Mouse (Mus musculus): ENCODE data around the gene Chd2. TPM values are rescaled to one million over a fixed set of nuclear protein-coding genes. Genes with fewer than 3 reads are reported as not detected.
"Not testable (repeated sequence)": the region's sequence is repeated elsewhere in the genome, so short reads cannot be mapped to it uniquely, and the experiment has no call there.

Gene Chd2
- polyA plus RNA-seq, 1 experiment from 2014 or later: 58.9 TPM

DNA sequence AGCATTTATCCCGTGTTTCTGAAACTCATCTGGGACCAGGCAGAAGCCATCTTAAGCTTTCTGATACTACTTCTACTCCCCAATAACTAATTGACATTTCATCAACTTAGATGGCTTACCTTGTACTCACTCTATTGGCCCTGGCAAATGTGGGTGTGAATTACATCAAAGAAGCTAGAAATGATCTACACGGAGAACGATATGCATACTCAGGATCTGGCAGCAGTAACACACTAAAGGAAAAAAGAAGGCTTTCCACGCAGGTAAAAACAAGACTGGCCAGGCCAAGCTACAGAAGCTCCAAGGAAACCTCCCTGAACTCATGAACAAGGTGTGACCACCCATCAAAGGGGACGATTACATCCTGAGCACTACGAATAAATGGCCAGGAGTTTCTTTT lies 12.4 kb downstream of the Chd2 start:
- no peak overlapping the region for H3K4me3 ChIP-seq (ENCODE audit: low read length)
- no peak for ATAC-seq (ENCODE audit: low read depth)
- H3K36me3 ChIP-seq (ENCODE audit: control insufficient read depth, insufficient read depth, low read length): peaks cover 15% of the 10 kb centered on the region; the same call in 1 of the 2 replicates
- no peak overlapping the region for H3K9ac ChIP-seq (ENCODE audit: low read length)
- H3K27me3 ChIP-seq (ENCODE audit: control insufficient read depth, insufficient read depth, low read depth, low read length): no peaks in the 10 kb centered on the region
- H3K4me2 ChIP-seq (ENCODE audit: low read depth, low read length): no peak overlapping the region
- H3K9me3 ChIP-seq (ENCODE audit: control insufficient read depth, low read length): no peaks in the 10 kb centered on the region
- 82% methylated on average over 6 of the region's 6 CpGs for WGBS
- H3K4me1 ChIP-seq (replicated peaks; ENCODE audit: control insufficient read depth, insufficient read depth, low read length): peaks cover 45% of the 10 kb centered on the region
- peak overlapping the region; percentile 46; the same call in 1 of the 2 replicates for H3K27ac ChIP-seq (ENCODE audit: low read length)

DNA sequence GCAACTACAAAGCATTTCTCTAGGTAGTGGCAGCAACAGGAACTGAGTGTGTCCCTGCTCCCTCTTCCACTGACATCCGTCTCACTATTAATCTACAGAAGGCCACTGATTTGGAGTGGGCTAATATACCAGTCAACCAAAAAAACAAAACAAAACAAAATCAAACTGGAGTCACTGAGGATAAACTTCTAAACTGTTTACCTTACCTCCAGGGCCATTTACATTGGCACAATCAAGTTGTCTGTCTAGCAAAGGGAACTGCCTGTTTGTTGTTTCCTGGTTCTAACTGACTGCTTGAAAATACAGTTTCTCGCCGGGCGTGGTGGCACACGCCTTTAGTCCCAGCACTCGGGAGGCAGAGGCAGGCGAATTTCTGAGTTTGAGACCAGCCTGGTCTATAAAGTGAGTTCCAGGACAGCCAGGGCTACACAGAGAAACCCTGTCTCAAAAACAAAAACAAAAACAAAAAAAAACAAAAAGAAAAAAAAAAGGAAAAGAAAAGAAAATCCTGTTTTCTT lies 13.2 kb downstream of the Chd2 start:
- Histone ChIP-seq H3K36me3 (ENCODE audit: control insufficient read depth, insufficient read depth, low read length) (peaks cover 15% of the 10 kb centered on the region; the same call in 1 of the 2 replicates), H3K4me1 (replicated peaks; ENCODE audit: control insufficient read depth, insufficient read depth, low read length) (peaks cover 40% of the 10 kb centered on the region)
- H3K27me3 ChIP-seq (ENCODE audit: control insufficient read depth, insufficient read depth, low read depth, low read length); ATAC-seq (ENCODE audit: low read depth); H3K27ac ChIP-seq (ENCODE audit: low read length); H3K4me3 ChIP-seq (ENCODE audit: low read length); H3K9ac ChIP-seq (ENCODE audit: low read length); H3K9me3 ChIP-seq (ENCODE audit: control insufficient read depth, low read length); H3K4me2 ChIP-seq (ENCODE audit: low read depth, low read length): not testable (repeated sequence)
- WGBS: 80% methylated on average over 7 of the region's 7 CpGs

GRCm38 (mm10) chr7:73527225-73527624 lies 14.4 kb downstream of the Chd2 start:
- Histone ChIP-seq H3K9ac (ENCODE audit: low read length) (no peak overlapping the region), H3K9me3 (ENCODE audit: control insufficient read depth, low read length) (no peaks in the 10 kb centered on the region), H3K4me2 (ENCODE audit: low read depth, low read length) (no peak overlapping the region), H3K27ac (ENCODE audit: low read length) (no peak overlapping the region), H3K4me1 (replicated peaks; ENCODE audit: control insufficient read depth, insufficient read depth, low read length) (peaks cover 32% of the 10 kb centered on the region), H3K4me3 (ENCODE audit: low read length) (no peak overlapping the region), H3K36me3 (ENCODE audit: control insufficient read depth, insufficient read depth, low read length) (peaks cover 15% of the 10 kb centered on the region; the same call in 1 of the 2 replicates), H3K27me3 (ENCODE audit: control insufficient read depth, insufficient read depth, low read depth, low read length) (no peaks in the 10 kb centered on the region)
- 69% methylated on average over 4 of the region's 4 CpGs for WGBS
- no peak for ATAC-seq (ENCODE audit: low read depth)

GRCm38 (mm10) chr7:73524454-73524952 lies 17.1 kb downstream of the Chd2 start:
- Histone ChIP-seq H3K9ac (ENCODE audit: low read length) (peak overlapping the region; percentile 43; the same call in 1 of the 2 replicates), H3K4me1 (replicated peaks; ENCODE audit: control insufficient read depth, insufficient read depth, low read length) (peaks cover 9% of the 10 kb centered on the region), H3K9me3 (ENCODE audit: control insufficient read depth, low read length) (no peaks in the 10 kb centered on the region), H3K4me3 (ENCODE audit: low read length) (no peak overlapping the region), H3K27me3 (ENCODE audit: control insufficient read depth, insufficient read depth, low read depth, low read length) (no peaks in the 10 kb centered on the region), H3K36me3 (ENCODE audit: control insufficient read depth, insufficient read depth, low read length) (peaks cover 15% of the 10 kb centered on the region), H3K4me2 (ENCODE audit: low read depth, low read length) (peak overlapping the region; percentile 5; the same call in 1 of the 2 replicates), H3K27ac (ENCODE audit: low read length) (peak overlapping the region; percentile 94)
- 18% methylated on average over 9 of the region's 9 CpGs for WGBS
- ATAC-seq (ENCODE audit: low read depth): peak; percentile 88

DNA sequence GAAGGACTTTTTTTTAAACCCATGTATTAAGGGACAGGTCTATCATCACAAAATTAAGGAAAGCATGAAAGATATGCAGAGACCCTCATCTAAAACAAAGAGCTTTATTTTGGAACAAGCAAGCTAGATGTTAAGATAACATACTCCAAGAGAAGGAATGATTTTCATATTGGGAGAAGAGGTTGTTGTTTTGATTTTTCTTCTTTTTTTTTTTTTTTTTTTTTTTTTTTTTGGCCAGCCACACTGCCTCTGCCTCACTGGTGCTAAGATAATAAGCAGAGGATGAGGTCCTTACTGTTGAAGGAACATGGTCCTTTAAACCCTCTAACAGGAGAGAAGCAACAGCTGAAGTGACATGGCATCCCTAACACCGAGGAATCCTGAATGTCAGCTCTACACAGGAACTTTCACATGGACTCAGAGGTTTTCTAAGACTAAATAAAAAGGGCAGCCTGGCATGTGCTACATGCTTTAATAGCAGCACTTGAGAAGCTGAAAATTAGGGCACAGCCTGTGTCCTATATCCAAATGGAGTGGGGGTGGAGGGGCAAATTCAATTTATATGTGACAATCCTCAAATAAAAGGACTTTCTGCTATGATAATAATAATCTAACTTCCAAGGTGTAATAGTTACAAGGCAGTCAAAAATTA lies 17.9 kb downstream of the Chd2 start:
- Histone ChIP-seq H3K4me3 (ENCODE audit: low read length) (no peak overlapping the region), H3K27me3 (ENCODE audit: control insufficient read depth, insufficient read depth, low read depth, low read length) (no peaks in the 10 kb centered on the region), H3K9me3 (ENCODE audit: control insufficient read depth, low read length) (no peaks in the 10 kb centered on the region), H3K4me1 (replicated peaks; ENCODE audit: control insufficient read depth, insufficient read depth, low read length) (peaks cover 9% of the 10 kb centered on the region), H3K4me2 (ENCODE audit: low read depth, low read length) (no peak overlapping the region), H3K27ac (ENCODE audit: low read length) (peak overlapping the region; percentile 60), H3K9ac (ENCODE audit: low read length) (no peak overlapping the region), H3K36me3 (ENCODE audit: control insufficient read depth, insufficient read depth, low read length) (peaks cover 15% of the 10 kb centered on the region)
- 61% methylated on average over 1 of the region's 1 CpGs for WGBS
- ATAC-seq (ENCODE audit: low read depth): no peak

DNA sequence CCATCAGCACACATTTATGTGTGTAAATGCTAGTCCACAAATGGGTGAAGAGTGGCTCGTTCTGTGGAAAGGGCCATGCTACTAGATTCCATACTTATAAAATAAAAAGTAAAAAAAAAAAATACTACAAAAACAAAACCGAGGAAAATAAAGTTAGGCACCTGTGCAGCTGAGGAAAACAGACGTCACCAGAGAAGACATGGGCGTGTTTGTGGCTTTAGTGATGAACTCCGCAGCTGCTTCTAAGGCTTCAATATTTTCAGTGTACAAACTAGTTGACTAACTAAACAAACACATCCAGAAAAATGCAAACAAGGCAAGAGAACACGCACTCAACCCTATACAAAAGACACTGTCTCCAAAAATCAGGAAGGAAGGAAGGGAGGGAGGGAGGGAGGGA lies 18.4 kb downstream of the Chd2 start:
- Histone ChIP-seq H3K27me3 (ENCODE audit: control insufficient read depth, insufficient read depth, low read depth, low read length) (no peaks in the 10 kb centered on the region), H3K27ac (ENCODE audit: low read length) (no peak overlapping the region), H3K9me3 (ENCODE audit: control insufficient read depth, low read length) (no peaks in the 10 kb centered on the region), H3K9ac (ENCODE audit: low read length) (no peak overlapping the region), H3K4me1 (replicated peaks; ENCODE audit: control insufficient read depth, insufficient read depth, low read length) (peaks cover 9% of the 10 kb centered on the region), H3K36me3 (ENCODE audit: control insufficient read depth, insufficient read depth, low read length) (peaks cover 16% of the 10 kb centered on the region), H3K4me3 (ENCODE audit: low read length) (no peak overlapping the region), H3K4me2 (ENCODE audit: low read depth, low read length) (no peak overlapping the region)
- 74% methylated on average over 6 of the region's 6 CpGs for WGBS
- ATAC-seq (ENCODE audit: low read depth): no peak

DNA sequence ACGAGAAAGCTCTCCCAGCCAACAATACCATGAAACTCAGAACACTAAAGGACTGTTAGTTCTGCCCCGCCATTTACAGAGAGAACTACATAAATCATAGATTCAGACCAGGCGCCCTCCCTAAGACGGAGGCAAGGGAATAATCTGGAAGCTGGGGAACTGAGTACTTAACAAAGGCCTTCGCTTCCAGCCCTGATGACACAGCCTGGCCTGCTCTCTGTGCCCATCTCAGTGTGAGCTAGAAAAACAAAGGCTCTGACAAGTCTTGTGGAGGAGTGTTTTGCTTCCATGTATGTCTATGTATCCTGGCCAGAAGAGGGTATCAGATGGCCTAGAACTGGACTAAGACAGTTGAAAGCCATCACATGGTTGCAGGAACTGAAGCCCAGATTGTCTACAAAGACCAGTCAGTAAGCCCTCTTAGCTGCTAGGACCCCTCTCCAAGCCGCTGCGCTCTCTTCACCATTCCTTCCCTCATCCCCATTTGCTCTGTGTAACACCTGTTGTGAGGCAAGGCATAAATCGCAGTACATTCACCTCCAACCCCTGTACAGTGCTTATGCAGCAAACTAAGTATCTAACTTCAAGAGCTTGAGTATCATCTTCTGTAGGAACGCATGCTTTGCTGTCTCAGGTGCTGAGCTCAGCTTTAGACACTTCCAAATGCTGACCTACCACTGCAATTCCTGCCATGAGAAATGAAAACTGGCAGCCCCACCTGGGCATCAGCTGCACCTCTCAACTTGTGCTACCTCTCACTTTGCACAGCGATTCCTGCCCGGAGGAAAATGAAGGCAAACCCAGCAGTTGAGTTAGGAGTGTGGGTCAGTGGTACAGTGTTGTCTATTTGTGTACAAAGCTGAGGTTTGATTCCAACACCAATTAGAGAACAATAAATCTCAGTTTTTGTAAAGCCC lies 20.1 kb downstream of the Chd2 start:
- 87% methylated on average over 11 of the region's 11 CpGs for WGBS
- Histone ChIP-seq H3K4me1 (replicated peaks; ENCODE audit: control insufficient read depth, insufficient read depth, low read length) (peaks cover 9% of the 10 kb centered on the region), H3K27me3 (ENCODE audit: control insufficient read depth, insufficient read depth, low read depth, low read length) (no peaks in the 10 kb centered on the region), H3K36me3 (ENCODE audit: control insufficient read depth, insufficient read depth, low read length) (peaks cover 24% of the 10 kb centered on the region), H3K4me2 (ENCODE audit: low read depth, low read length) (no peak overlapping the region), H3K4me3 (ENCODE audit: low read length) (no peak overlapping the region), H3K9ac (ENCODE audit: low read length) (0 out of 2 replicates have a peak overlapping the region, but pooled peaks have one; percentile 14), H3K27ac (ENCODE audit: low read length) (no peak overlapping the region), H3K9me3 (ENCODE audit: control insufficient read depth, low read length) (no peaks in the 10 kb centered on the region)
- ATAC-seq (ENCODE audit: low read depth): no peak

DNA sequence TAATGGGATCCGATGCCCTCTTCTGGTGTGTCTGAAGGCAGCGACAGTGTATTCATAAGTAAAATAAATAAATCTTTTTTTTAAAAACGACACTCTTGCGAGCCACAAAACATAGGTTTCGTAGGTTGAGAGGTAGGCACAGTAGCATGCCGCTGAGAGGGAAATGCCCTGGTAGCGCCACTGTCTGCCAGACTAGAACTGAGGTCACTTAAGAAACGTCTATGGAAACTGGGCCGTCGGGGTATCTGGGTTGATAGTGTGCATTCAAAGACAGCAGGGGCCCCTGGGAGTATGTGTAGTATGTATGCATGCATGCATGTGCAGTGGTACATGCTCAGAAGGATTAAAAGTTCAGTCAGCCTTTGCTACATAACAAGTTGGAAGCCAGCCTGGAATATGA lies 21.4 kb downstream of the Chd2 start:
- ATAC-seq (ENCODE audit: low read depth): no peak

More for the DNA sequence above, 21.4 kb downstream of the Chd2 start:
- Histone ChIP-seq H3K9ac (ENCODE audit: low read length) (no peak overlapping the region), H3K4me2 (ENCODE audit: low read depth, low read length) (no peak overlapping the region), H3K36me3 (ENCODE audit: control insufficient read depth, insufficient read depth, low read length) (peaks cover 33% of the 10 kb centered on the region), H3K4me3 (ENCODE audit: low read length) (no peak overlapping the region), H3K9me3 (ENCODE audit: control insufficient read depth, low read length) (no peaks in the 10 kb centered on the region), H3K27ac (ENCODE audit: low read length) (no peak overlapping the region), H3K4me1 (replicated peaks; ENCODE audit: control insufficient read depth, insufficient read depth, low read length) (peaks cover 9% of the 10 kb centered on the region), H3K27me3 (ENCODE audit: control insufficient read depth, insufficient read depth, low read depth, low read length) (no peaks in the 10 kb centered on the region)
- WGBS: 79% methylated on average over 10 of the region's 10 CpGs
